Mouse (Mus musculus) lung, postnatal 4 days (tissue): Measurements from ENCODE around the gene Ubqln4.

Experiments used
- DNase-seq, 2 experiments: peaks; one replicate each; pipeline ENCODE4 v3.0.0; 2021

Gene Ubqln4

GRCm38 (mm10) chr3:88543174-88543573 lies 10.4 kb upstream of the Ubqln4 start:
- peak in 1 of 2 experiments; percentile 20 for DNase-seq

DNA sequence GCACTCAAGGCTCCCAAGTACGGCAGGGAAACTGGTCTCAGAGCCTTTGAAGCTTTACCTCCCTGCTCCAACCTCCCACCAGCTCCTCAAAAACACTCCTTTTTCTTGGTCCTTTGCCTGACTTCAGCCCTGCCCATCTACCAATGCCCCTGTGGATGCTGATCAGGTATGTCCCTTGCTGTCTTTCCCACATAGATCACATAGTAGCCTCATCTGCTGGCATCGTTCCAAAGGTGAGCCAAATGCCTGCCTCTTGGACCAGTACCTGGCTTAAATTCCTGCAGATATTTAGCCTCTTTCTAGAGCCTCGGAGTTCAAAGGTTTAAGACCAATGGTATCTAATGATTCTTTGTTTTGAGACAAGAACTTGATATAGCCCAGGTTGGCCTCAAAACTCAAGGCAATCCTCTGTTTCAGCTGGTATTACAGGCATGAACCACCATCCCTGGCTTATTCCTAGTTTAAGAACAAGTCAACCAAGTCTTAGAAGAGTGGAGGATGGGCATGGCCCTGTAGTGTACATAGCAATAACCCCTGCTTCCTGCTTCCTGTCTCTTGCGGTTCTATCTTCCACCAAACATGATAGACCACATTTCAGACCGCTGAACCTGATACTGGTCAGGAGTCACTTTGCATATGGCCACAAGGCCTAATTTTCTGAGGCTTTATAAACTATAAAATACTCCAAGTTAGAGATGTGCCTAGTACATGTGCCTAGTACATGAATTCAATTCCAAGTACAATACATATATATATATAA lies 9.7 kb upstream of the Ubqln4 start:
- DNase-seq = peak in 1 of 2 experiments; percentile 15

DNA sequence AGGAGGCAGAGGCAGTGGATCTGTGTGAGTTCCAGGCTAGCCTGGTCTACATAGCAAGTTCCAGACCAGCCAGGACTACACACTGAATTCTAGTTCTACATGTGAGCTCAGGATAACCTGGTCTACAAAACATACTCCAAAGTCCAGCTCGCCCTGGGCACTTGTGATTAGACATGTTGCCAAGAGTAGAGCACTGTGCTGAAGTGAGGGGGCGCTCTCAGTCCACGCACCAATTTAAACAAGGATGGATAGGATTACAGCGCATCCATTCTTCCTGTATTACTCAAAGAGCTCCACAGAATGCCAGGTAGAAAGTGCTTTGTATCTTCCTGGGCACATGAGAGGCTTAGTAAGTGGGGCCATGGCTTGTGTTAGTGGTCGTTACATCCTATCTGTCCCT lies 9.0 kb upstream of the Ubqln4 start:
- peak in 1 of 2 experiments; percentile 60 for DNase-seq

DNA sequence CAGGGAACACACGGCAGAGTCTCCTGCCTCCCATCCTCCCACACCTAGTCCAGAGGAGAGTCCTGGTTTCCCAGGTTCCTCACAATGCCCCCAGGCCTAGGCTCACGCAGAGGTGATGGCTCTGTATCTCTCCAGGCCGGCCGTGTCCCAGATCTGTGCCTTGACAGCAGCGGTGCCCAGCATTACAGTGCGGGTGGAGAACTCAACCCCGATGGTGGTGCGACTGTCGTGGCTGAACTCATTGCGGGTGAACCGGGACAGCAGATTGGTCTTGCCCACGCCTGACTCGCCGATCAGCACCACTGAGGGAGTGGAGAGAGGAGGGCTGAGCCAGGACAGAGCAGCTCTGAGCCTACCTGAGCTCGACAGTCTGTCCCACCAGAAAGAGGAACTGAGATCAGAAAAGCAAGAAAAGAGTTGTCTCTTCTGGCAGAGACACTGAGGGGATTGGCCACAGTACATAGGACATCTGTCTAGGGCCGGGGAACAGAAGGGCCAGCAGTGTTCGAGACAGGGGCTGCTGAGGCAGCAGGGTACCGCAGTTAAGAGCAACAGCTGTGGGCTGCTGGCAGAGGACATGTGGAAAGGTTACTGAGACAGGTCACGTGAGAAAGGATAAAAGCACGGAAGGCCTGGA lies 8.5 kb upstream of the Ubqln4 start:
- DNase-seq = peak in 1 of 2 experiments; percentile 20

DNA sequence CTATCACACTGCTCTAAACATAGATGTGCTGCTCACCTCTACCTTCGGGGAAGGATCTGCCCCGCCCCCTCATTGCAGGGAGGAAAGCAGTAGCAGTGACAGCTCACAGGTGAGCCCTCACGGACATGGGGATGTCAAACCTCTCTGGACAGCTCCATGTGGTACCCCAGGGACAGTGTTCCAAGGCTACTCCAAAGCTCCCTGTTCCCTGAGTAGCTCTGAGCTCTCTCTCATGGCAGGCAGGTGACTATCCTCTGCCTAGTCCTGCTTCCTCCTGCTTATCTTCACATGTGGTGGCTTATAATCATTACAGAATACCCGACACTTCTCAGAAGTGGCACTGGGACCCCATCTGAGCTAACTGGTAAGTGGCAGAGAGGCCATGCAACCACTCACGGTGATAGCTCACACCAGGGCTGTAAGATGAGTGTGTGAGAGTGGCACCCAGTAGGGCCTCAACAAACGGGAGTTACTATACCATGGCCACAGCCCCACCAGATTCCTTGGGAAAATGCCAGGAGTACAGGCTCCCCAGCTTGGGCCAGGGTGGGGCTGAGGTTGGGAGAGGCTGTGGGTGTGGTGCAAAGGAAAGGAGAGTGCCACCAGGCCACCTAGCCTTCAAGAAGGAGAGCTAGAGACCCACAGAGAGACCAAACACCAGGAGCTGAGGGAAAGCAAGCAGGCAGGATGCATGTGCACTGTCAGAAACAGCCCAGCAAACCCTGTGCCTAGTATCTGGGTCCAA lies 6.7 kb upstream of the Ubqln4 start:
- DNase-seq = peak in 1 of 2 experiments; percentile 31

- DNase-seq = peak; percentile 74 to 82
Observed at GRCm38 (mm10) chr3:88548180-88548917, 5.2 kb upstream of the Ubqln4 start, which contains the start of gene Rab25. TSS of gene Rab25 (minus strand) at chr3:88548300.

DNA sequence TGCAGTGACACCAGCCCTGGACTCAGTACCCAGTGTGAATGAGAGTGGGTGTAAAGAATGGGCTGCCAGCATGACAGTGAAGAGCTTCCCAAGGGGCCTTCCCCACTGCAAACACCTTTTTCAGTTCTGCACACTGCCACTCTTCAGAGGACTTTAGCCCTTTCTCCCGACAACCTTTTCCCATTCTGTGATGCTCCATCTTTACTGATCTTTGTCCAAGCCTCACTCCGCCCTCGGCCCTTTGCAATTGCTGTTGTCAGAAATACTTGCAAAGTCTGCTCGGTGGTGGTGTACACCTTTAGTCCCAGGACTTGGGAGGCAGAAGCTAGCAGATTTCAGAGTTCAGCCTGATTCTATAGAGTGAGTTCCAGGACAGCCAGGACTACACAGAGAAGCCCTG lies 2.0 kb upstream of the Ubqln4 start:
- no peak for DNase-seq

DNA sequence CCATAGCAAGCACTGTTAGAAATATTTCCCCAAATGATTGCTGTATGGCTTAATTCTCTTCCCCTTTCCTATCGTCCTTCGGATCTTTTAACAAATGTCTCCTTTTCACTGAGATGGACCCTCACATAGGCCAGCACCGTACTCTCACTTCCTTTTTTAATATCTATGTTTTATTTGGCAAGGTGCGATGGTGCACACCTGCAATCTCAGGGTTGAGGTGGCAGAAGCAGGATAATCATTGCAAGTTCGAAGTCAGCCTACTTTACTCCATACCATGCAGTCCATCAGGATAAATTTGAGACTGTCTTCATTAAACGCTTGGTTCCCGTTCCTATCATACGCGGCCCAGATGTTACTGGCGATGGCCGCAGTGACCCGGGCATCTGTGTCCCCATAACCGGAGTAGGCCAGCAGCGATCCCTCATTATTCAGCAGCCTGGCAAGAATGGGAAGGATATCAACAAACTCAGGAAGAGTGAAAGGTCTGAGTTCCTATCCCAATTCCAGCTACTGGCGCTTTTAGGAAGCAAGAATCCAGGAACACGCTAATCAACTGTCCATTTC lies 1.4 kb upstream of the Ubqln4 start:
- DNase-seq = no peak

DNA sequence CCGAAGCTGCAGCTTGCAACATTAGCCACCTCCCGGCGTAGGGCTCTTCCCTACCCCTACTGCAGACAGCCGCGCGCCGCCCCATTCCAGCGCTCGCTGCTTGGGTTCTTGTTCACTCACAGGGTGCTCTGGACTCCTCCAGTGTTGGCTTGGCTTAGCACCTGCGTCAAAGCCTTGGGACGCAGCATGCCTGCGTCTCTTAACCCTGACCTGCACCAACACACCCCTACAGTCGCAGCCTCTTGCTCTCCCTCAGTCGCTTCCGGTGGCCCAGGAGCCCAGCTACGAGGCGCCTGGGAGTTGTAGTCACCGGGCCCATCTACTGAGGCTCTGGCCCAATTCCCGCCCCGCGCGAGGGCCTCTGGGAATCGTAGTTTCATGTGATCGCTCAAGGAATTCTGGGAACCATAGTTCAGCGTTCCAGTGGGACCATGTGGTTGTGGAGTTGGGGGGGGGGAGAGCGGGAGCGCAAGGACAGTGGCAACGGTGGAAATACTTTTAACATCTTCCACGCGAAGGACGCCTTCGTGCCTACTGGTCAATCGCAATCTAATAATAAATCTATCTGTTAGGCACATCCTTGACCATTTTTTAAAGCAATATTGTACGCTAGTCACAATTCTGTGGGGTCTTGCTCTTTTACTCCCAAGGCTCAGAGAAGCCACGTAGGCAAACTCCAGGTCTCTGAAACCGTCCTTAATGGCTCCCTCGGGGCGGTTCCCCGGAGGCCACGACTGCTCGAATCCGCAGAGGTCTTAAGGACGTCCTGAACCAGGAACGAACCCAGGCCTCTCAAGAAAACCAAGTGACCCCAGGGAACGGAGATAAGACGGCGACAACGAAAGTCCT lies 658 bp upstream of the Ubqln4 start, which contains the start of gene Lamtor2:
Gene Lamtor2, minus strand, starts transcription at position 399 of the 849 bp plus-strand sequence.
- peak; percentile 98 to 99 for DNase-seq

GRCm38 (mm10) chr3:88553880-88554586 lies 475 bp downstream of the Ubqln4 start:
- no peak for DNase-seq

DNA sequence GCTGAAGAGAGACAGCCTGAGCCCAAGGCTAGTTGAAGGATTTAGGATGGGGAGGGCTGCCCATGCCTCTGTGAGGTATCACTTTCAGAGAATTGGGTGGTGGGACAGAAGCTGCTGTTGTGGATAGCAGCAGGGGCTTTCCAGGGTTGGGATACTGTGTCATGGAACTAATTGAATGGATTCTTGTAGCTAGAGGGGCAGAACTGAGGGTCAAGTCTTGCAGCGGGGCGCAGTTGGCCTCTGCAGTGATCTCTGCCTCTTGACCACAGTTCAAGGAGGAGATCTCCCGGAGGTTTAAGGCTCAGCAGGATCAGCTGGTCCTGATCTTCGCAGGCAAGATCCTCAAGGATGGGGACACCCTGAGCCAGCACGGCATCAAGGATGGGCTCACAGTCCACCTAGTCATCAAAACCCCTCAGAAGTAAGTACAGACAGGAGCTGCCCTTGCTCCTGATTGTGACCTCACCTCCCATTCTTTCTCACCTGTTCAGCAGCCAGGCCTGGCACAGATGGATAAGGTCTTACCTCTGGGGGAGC lies 1.6 kb downstream of the Ubqln4 start:
- no peak for DNase-seq

GRCm38 (mm10) chr3:88555731-88556130 lies 2.2 kb downstream of the Ubqln4 start:
- no peak for DNase-seq

DNA sequence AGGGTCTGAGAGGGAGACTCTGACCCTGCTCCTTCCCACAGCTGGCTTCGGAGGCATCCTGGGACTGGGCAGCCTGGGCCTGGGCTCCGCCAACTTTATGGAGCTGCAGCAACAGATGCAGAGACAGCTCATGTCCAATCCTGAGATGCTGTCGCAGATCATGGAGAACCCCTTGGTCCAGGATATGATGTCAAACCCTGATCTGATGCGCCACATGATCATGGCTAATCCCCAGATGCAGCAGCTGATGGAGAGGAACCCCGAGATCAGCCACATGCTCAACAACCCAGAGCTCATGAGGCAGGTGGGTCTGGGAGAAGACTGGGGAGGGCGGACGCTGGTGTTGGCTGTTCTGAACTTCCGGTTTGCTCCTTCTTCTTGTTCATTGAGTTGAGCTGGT lies 3.1 kb downstream of the Ubqln4 start:
- no peak for DNase-seq

GRCm38 (mm10) chr3:88559596-88559995 lies 6.0 kb downstream of the Ubqln4 start:
- DNase-seq = peak in 1 of 2 experiments; percentile 19

GRCm38 (mm10) chr3:88561989-88562388 lies 8.4 kb downstream of the Ubqln4 start:
- no peak for DNase-seq

DNA sequence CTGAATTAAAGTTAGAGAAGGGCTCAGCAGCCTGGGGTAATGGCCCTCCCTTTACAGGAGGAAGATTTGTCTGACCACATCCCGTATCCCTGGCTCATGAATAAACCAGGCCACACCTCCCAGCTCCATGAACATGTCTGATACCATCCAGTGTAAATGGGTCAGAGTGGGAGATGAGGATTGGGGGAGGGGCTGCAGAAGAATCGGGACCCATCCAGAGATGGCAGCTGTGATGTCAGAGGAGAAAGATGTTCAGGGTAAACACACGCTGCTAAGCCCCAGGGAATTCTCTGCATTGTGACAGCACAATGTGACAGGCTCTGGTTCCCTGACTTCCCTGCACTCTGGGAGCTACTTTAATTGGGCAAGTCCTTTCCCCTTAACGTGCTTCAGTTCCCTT lies 9.9 kb downstream of the Ubqln4 start:
- peak in 1 of 2 experiments; percentile 37 for DNase-seq

DNA sequence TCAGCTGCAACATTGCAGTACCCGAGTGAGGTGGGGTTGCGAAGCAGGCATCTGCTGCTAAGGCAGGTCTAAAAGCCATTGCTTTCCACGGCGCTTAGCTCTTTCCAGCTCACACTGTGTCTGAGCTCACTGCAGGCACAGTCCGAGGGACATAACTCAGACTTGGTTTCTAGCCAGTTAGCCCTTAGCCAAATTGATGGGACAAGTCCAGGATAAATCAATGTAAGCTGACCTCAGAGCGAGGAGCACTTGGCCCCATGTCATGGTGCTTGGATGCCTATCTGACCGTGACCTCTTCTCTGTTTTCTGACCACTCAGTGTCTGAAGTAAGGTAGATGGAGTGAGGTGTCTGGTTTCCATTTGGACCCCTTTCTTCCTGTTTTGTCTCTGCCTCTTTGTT lies 10.4 kb downstream of the Ubqln4 start:
- DNase-seq = no peak

DNA sequence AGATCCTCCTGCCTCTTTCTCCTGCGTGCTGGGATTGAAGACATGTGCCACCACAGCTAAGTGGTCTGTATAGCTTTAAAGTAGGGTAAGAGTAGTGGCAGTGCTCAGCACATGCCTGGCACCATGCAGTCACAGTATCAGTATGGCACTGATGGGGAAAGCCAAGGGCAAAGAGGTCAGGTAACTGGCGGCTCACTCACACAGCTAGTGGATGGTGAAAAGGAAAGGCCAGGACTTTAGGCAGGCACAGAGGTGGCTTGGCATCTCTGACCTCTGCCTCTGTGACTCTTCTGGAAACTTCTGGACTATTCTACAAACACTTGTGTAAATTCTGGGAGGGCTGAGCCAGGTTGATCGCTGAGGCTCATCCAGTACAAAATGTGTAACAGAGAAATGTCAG lies 12.6 kb downstream of the Ubqln4 start:
- DNase-seq = no peak

DNA sequence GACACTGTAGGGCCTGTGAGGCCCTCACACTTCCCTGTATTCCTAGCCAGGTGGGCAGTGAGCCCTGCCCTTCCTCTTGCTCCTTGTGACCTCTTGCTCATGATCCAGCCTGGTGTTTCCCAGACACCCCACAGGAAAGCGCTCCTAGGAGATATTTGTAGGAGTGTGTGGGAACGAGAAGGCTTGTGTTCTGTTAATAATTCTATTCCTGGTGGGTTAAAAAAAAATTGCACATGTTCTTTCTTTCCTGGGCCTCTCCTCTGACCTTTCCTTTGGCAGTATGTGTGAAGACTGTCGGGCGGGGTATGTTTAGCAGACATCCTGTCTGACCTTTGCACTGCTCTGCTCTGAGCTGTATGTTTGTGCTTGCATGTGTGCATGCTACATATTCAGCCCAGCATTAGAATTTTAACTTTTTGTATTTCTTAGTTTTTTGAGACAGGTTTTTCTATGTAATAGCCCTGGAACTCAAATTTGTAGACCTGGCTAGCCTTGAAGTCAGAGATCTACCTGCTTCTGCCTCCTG lies 13.0 kb downstream of the Ubqln4 start:
- peak in 1 of 2 experiments; percentile 11 for DNase-seq

DNA sequence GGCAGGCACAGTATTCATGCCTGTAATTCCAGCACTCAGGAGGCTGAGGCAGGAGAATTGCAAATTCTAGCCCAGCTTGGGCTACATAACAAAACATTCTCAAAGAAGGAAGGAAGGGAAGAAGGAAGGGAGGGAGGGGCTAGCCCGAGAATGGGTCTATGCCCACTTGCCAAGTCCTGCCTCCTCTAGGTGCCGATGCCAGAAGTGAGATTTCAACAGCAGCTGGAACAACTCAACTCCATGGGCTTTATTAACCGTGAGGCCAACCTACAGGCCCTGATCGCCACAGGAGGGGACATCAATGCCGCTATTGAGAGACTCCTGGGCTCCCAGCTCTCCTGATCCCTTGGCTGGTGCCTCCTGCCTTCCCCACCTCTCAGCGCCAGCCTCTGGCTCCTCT lies 14.3 kb downstream of the Ubqln4 start:
- peak in 1 of 2 experiments; percentile 50 for DNase-seq
